Mouse (Mus musculus): Measurements from ENCODE around the gene Vamp8. TPM values are rescaled to one million over a fixed set of nuclear protein-coding genes. Genes with fewer than 3 reads are reported as not detected.

Gene Vamp8
- total RNA-seq, 2 experiments from 2014 or later, result 95.9 to 102 TPM

DNA sequence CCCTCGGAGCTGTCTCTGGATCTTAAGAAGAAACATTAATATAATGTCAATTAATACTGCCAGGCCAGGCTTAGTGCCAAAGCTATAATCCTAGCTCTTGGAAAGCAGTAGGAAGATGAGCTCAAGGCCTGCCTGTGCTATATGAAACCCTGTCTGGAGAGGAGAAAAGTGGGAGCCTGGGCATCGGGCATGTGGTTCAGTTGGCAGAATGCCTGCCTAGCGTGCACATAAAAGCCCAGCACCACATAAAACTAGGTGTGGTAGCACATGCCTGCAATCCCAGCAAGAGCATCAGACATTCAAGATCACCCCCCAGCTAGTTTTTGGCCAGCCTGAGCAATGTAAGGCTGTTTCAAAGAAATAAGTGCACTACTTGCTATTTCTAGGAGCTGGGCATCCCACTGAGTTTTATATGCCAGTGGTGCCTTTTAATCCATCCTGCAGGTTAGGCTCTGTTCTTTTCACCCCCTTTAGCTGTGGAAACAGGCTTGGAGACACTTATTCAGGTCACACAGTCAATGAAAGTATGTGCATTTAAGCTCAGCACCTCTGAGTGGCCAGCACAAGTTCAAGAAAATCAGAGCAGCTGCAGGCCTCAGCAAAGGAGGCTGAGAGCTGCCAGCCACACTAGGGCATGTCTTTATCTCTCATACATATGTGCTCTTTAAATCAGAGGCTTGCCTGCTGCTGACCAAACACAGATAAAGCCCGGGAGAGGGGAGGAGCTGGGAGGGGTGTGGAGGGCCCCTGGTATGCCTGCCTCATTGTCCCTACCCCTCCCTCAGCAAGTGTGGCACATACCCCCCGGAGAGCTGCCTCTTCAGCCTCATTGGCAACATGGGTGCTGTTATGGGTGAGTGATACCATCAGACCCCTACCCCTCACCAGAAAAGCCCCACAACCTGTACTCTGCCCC, 33.1 kb downstream of the Vamp8 start:
- no peak for DNase-seq
- intact Hi-C loops (cut with DNase I), result no loop called here

DNA sequence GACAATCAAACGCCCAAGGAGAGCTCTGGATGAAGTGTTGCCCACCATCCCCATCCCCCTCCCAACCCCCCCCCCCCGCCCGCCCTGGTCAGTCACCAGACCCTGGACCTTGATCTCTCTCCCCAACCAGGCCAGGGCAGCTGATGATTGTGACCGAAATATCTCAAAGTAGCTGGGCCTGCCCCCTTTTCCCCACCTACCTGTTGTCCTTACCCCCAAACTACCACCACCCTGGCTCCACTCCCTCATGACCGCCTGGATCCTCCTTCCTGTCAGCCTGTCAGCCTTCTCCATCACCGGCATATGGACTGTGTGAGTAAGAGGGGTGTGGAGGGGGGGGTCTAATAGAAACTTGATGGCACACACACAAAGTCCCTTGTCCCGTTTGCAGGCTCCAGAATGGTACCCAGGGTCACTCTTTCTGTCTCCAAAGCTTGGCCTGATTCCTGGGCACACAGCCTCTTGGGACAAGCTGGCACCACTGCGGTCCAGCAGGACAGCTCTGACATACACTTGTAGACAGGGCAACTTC, 34.4 kb downstream of the Vamp8 start:
- intact Hi-C loops (cut with DNase I), result no loop called here
- DNase-seq, result no peak

GRCm38 (mm10) chr6:72355066-72355911, 35.2 kb downstream of the Vamp8 start, which contains the start of gene Tmem150a:
Gene Tmem150a (plus strand): TSS chr6:72355447.
- intact Hi-C loops (cut with DNase I), result no loop called here
- DNase-seq, result peak; percentile 90 to 92

- intact Hi-C loops (cut with DNase I), result no loop called here
- no peak for DNase-seq
Observed at GRCm38 (mm10) chr6:72354025-72354424, 36.5 kb downstream of the Vamp8 start.

GRCm38 (mm10) chr6:72352636-72353405, 37.7 kb downstream of the Vamp8 start:
- intact Hi-C loops (cut with DNase I), result no loop called here
- no peak for DNase-seq

DNA sequence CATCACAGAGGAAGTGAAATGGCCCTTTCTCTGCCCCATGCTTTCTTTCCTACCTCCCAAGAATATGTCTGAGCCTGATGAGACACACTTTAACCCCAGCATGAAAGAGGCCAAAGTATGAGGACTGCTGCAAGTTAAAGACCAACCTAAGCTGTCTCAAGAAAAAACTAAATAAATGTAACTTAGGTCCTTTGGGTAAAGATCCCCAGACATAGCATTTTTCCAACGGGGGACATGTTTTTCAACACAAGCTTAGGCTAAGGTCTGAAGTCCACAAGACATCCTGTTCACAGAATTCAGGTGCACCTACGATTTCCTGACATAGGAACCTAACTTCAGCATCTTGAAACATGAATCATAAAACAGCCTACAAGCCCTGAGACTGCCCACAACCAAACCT, 40.3 kb downstream of the Vamp8 start:
- intact Hi-C loops (cut with DNase I), result no loop called here
- DNase-seq, result no peak

- DNase-seq, result no peak
- intact Hi-C loops (cut with DNase I), result no loop called here
Observed at GRCm38 (mm10) chr6:72348411-72348810, 42.1 kb downstream of the Vamp8 start.

DNA sequence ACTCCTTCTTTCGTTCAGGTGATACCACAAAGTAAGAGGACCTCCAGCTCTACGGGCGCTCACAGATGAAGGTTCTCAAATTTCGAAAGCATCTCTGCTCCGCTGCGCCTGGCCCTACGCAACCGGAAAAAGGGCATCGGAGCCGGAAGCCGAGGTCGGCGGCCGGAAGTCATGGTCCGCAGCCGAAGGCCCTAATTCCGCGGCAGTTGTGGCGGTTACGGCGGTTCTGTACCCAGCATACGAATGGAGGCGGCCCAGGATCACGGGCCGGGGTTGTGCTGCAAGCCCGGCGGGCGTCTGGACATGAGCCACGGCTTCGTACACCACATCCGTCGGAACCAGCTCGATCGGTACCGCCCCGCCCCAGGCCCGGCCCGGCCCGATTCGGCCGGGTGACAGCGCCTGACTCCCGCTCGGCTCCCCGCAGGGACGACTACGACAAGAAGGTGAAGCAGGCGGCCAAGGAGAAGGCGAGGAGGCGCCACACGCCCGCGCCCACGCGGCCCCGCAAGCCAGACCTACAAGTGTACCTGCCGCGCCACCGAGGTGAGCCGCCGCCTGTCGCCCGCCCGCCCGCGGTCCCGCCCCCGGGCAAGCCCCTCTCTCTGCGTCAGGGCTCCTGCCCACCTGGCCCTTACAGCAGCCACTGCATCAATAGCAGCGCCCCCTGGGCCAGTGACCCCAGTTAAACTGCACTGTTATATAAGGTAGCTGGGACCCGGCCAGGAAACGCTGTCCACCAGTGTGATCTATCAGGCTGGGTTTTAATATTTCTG, 43.1 kb downstream of the Vamp8 start, which contains the start of gene 0610030E20Rik:
Gene 0610030E20Rik (plus strand): TSS at position 152 of the 776 bp plus-strand sequence.
- peak; percentile 82 for DNase-seq
- intact Hi-C loops (cut with DNase I), result no loop called here

GRCm38 (mm10) chr6:72346261-72346660, 44.2 kb downstream of the Vamp8 start:
- DNase-seq, result no peak
- intact Hi-C loops (cut with DNase I), result no loop called here

DNA sequence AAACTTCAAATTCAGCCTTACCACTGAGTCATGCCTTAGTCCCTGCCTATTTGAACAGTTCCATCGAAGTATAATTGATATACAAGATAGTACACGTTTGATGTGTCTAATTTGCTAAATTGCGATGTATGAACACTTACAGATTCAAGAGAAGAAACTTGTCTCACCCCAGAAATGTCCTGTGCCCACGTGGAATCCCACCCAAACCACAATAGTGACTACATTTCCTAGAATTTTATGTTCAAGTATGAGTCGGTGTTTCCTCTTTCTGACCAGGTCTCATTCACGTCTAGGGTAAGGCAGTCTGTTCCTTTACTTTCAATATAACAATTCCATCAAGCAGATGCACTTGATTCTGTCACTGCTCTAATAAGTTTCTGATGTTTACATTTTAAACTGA, 44.9 kb downstream of the Vamp8 start:
- intact Hi-C loops (cut with DNase I), result no loop called here
- no peak for DNase-seq

DNA sequence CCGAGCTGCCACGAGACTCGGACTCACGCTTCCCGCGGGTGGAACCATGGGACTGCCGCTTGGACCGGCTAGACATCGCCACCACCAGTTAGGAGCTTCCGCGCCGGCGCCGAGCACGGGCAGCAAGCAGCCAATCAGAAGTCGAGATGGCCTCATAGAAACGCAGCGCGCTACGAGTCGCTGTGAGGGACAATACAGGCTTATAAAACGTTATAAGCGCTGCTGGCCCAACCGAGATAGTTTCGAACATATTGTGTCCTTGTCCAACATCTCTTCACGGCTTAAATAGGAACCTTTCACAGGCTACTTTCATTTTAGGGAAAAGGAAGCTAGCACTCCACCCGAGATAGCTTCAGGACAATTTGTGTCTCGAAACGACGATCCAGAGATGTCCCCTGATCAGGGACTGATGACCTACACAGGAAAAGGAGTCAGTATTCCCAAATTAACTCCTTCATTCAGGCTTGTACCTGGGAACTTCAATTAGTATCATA, 45.4 kb downstream of the Vamp8 start, which contains the start of gene Usp39:
Gene Usp39 (minus strand): TSS at position 111 of the 494 bp plus-strand sequence.
- peak; percentile 95 to 96 for DNase-seq
- intact Hi-C loops (cut with DNase I), result no loop called here

DNA sequence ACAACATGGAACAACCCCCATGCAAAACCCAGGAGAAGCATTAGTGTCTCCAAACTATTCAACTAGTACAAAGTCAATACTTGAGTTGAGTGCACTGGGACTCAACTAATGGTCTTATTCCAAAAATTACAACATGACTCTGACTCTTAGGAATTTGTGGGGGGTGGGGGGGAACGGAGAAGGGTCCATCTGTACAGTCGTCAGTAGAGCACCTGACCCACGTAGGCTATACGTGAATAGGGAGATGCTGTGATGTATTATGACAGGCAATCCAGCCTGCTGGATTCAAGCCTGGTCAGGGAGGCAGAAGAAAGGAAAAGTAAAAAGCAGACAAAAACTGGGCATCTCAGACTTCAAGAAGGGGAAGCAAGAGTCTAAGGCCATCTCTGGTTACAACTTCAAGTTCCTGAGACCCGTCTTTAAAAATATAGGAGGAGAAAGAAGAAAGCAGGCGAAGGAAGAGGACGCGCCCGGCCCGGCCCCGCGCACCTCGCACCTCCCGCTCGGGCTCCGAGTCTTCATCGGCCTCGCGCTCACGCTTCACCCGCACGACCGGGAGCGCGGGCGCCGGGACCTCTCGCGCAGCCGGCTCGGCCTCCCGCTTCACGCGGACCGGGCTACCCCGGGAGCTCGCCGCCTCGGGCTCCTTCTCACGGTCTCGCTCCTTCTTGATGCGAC, 46.0 kb downstream of the Vamp8 start:
- intact Hi-C loops (cut with DNase I), result no loop called here
- no peak for DNase-seq

DNA sequence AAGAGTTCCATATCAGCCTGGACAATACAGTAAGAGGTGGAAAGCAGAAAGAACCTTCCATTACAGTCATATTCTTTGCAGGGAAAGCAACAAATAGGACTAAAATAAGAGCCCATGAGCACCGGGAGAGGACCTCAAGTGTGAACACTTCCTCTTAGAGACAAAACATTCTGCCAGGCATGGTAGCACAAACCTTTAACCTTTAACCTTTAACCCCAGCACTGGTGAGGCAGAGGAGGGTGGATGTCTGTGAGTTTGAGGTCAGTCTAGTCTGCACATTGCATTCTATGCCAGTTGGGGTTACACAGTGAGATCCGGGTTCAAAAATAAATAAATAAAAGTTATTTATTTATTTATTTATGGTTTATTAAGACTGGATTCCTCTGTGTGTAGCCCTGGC, 50.0 kb downstream of the Vamp8 start:
- intact Hi-C loops (cut with DNase I), result no loop called here
- DNase-seq, result no peak

Other genes starting within 250 kb of the Vamp8 start
- 1 to 10 TPM; 8.6 TPM for gene Atoh8, start 155.1 kb downstream of the Vamp8 start, total RNA-seq (2021)
- gene Sftpb, start 86.1 kb downstream of the Vamp8 start, total RNA-seq (2021), result not detected
- 10 to 100 TPM; 19.3 to 24.6 TPM for gene Usp39, start 45.5 kb downstream of the Vamp8 start, total RNA-seq (2021)
- gene 0610030E20Rik, start 43.4 kb downstream of the Vamp8 start, total RNA-seq (2021), result 10 to 100 TPM; 13.4 to 13.9 TPM
- gene Tmem150a, start 35.3 kb downstream of the Vamp8 start, total RNA-seq (2021), result 10 to 100 TPM; 13.6 to 17.1 TPM
- 10 to 100 TPM; 45.6 to 51.5 TPM for gene Rnf181, start 23.7 kb downstream of the Vamp8 start, total RNA-seq (2021)
- gene Vamp5, start 10.2 kb downstream of the Vamp8 start, total RNA-seq (2021), result 10 to 100 TPM; 46.5 to 57.8 TPM
- gene Ggcx, start 23.6 kb upstream of the Vamp8 start, total RNA-seq (2021), result 10 to 100 TPM; 24.5 to 27.7 TPM
- 100 to 1,000 TPM; 204 to 226 TPM for gene Mat2a, start 48.9 kb upstream of the Vamp8 start, total RNA-seq (2021)
- under 1 TPM in 1 of 2 experiments, not detected in 1; 0.40 TPM for gene Sh2d6, start 131.0 kb upstream of the Vamp8 start, total RNA-seq (2021)
- gene Capg, start 153.7 kb upstream of the Vamp8 start, total RNA-seq (2021), result 10 to 100 TPM; 11.5 to 13.1 TPM
- gene Elmod3, start 207.7 kb upstream of the Vamp8 start, total RNA-seq (2021), result 10 to 100 TPM; 15.7 to 16.0 TPM
- 100 to 1,000 TPM; 141 to 152 TPM for gene Retsat, start 207.8 kb upstream of the Vamp8 start, total RNA-seq (2021)
- gene Tgoln1, start 226.3 kb upstream of the Vamp8 start, total RNA-seq (2021), result 10 to 100 TPM; 44.5 to 45.4 TPM

All from heart, postnatal 10 days (tissue).